Mouse (Mus musculus) spleen, postnatal 10 days (tissue): Measurements from ENCODE around the gene Gm10959.
"Not testable (repeated sequence)": the region's sequence is repeated elsewhere in the genome, so short reads cannot be mapped to it uniquely, and the experiment has no call there.

ENCODE experiments used
- DNase-seq, 2 experiments: peaks; one replicate each; pipeline ENCODE4 v3.0.0; 2021 to 2022; ENCODE audit warnings: low spot score in 2 of 2

Gm10959 gene

GRCm38 (mm10) chr3:122919260-122919659, at the start of gene Gm10959:
TSS of gene Gm10959 (minus strand) at chr3:122919360.
- DNase-seq = no peak

- no peak for DNase-seq
Observed at GRCm38 (mm10) chr3:122968391-122968790, 49.2 kb upstream of the Gm10959 start.

- DNase-seq = no peak
Observed at GRCm38 (mm10) chr3:122964301-122964700, 45.1 kb upstream of the Gm10959 start.

- no peak for DNase-seq
Observed at GRCm38 (mm10) chr3:122950129-122950528, 31.0 kb upstream of the Gm10959 start.

GRCm38 (mm10) chr3:122943387-122943890, 24.3 kb upstream of the Gm10959 start:
- DNase-seq = no peak

GRCm38 (mm10) chr3:122939215-122939614, 20.1 kb upstream of the Gm10959 start:
- DNase-seq = peak in 1 of 2 experiments; percentile 37

- DNase-seq = not testable (repeated sequence)
Observed at GRCm38 (mm10) chr3:122937176-122937575, 18.0 kb upstream of the Gm10959 start.

- DNase-seq = no peak
Observed at GRCm38 (mm10) chr3:122932466-122932865, 13.3 kb upstream of the Gm10959 start.

GRCm38 (mm10) chr3:122929723-122930122, 10.6 kb upstream of the Gm10959 start:
- DNase-seq = no peak

- peak; percentile 88 to 92 for DNase-seq
Observed at GRCm38 (mm10) chr3:122924009-122924914, 5.1 kb upstream of the Gm10959 start, which contains the start of gene 1810037I17Rik. TSS of gene 1810037I17Rik (plus strand) at chr3:122924203.

- no peak for DNase-seq
Observed at GRCm38 (mm10) chr3:122923147-122923546, 4.0 kb upstream of the Gm10959 start.

GRCm38 (mm10) chr3:122921676-122922527, 2.7 kb upstream of the Gm10959 start:
- DNase-seq = no peak

GRCm38 (mm10) chr3:122920572-122921435, 1.6 kb upstream of the Gm10959 start:
- no peak for DNase-seq

- DNase-seq = no peak
Observed at GRCm38 (mm10) chr3:122918672-122919071, 488 bp downstream of the Gm10959 start.

- DNase-seq = no peak
Observed at GRCm38 (mm10) chr3:122916191-122916680, 2.9 kb downstream of the Gm10959 start.

- DNase-seq = no peak
Observed at GRCm38 (mm10) chr3:122915493-122915892, 3.7 kb downstream of the Gm10959 start.

GRCm38 (mm10) chr3:122907841-122908240, 11.3 kb downstream of the Gm10959 start:
- no peak for DNase-seq

GRCm38 (mm10) chr3:122903746-122904433, 15.3 kb downstream of the Gm10959 start:
- DNase-seq = peak in 1 of 2 experiments; percentile 25

GRCm38 (mm10) chr3:122898254-122898653, 20.9 kb downstream of the Gm10959 start:
- no peak for DNase-seq

- no peak for DNase-seq
Observed at GRCm38 (mm10) chr3:122895189-122895731, 23.9 kb downstream of the Gm10959 start.
